Mouse (Mus musculus) limb, embryonic 14.5 days (tissue): ENCODE measurements around the gene Dnase1l1. TPM values are rescaled to one million over a fixed set of nuclear protein-coding genes. Genes with fewer than 3 reads are reported as not detected.
A peak's percentile ranks its signal among the peaks of the same experiment; 100 is the strongest.

Experiments used
- ATAC-seq: fragments of 200-750 bp; cut with Nextera tagmentation; 2 replicates; pipeline ENCODE4 v1.8.0; 2017; ENCODE audit warnings: low read depth, moderate number of reproducible peaks, moderate TSS enrichment; ENCODE audit not compliant: low FRiP score
- DNase-seq: peaks from one replicate; pipeline ENCODE4 v3.0.0-alpha.2; 2015; ENCODE audit warnings: low spot score
- H3K27ac ChIP-seq: fragments of 300-500 bp; sonication (generic); replicated peaks from 2 replicates; pipeline ENCODE4 v1.5.1; 2014; ENCODE audit warnings: low read depth, mild to moderate bottlenecking, low read length, moderate library complexity, mixed read lengths
- H3K27me3 ChIP-seq: fragments of 300-500 bp; sonication (generic); 2 replicates; pipeline ENCODE4 v1.6.1; 2014; ENCODE audit warnings: low read length, mixed read lengths; ENCODE audit not compliant: control insufficient read depth, insufficient read depth
- H3K36me3 ChIP-seq: fragments of 300-500 bp; sonication (generic); 2 replicates; pipeline ENCODE4 v1.6.1; 2014; ENCODE audit warnings: mild to moderate bottlenecking, low read length, moderate library complexity, mixed read lengths; ENCODE audit not compliant: control insufficient read depth, insufficient read depth
- H3K4me1 ChIP-seq: fragments of 300-500 bp; sonication (generic); 2 replicates; pipeline ENCODE4 v1.6.1; 2014; ENCODE audit warnings: antibody characterized with exemption, low read length, mixed read lengths; ENCODE audit not compliant: control insufficient read depth, insufficient read depth
- H3K4me2 ChIP-seq: fragments of 300-500 bp; sonication (generic); replicated peaks from 2 replicates; pipeline ENCODE4 v1.6.1; 2014; ENCODE audit warnings: low read depth, mild to moderate bottlenecking, low read length, moderate library complexity; ENCODE audit not compliant: severe bottlenecking
- H3K4me3 ChIP-seq: fragments of 300-500 bp; sonication (generic); replicated peaks from 2 replicates; pipeline ENCODE4 v1.5.1; 2014; ENCODE audit warnings: low read length
- H3K9ac ChIP-seq: fragments of 300-500 bp; sonication (generic); 2 replicates; pipeline ENCODE4 v1.6.1; 2014; ENCODE audit warnings: mild to moderate bottlenecking, low read depth, low read length, moderate library complexity; ENCODE audit not compliant: severe bottlenecking
- H3K9me3 ChIP-seq: fragments of 300-500 bp; sonication (generic); 2 replicates; pipeline ENCODE4 v1.6.1; 2016; ENCODE audit warnings: low read length; ENCODE audit not compliant: control insufficient read depth
- POLR2A ChIP-seq: fragments of 200-500 bp; IDR thresholded peaks from 2 replicates; pipeline ENCODE4 v1.8.0; 2012; ENCODE audit warnings: inconsistent platforms, mild to moderate bottlenecking, moderate library complexity, borderline replicate concordance; ENCODE audit not compliant: insufficient read depth, insufficient read length; ENCODE audit errors: extremely low read depth
- WGBS: fragments of 180-500 bp; shearing (Covaris S2); extraction: QIAGEN DNeasy Blood & Tissue Kit; methylation state at CpG from one replicate; pipeline ENCODE4 v1.1.7; 2014; 5-methylcytosine and 5-hydroxymethylcytosine counted together
- polyA plus RNA-seq, 2 experiments: library from polyadenylated mRNA; depleted of rRNA in 1 of 2; stranded (reverse) in 1 of 2; unstranded in 1 of 2; fragments of >200 nt; fragmentation: Nextera tagmentation in 1 of 2; extraction: Ambion mirVana in 1 of 2; gene quantifications; 2 replicates each; pipeline versions ENCODE4 v1.2.1 to v1.2.3; 2012 to 2014

Gene Dnase1l1
- polyA plus RNA-seq, 2 experiments: 12.8 to 24.3 TPM

DNA sequence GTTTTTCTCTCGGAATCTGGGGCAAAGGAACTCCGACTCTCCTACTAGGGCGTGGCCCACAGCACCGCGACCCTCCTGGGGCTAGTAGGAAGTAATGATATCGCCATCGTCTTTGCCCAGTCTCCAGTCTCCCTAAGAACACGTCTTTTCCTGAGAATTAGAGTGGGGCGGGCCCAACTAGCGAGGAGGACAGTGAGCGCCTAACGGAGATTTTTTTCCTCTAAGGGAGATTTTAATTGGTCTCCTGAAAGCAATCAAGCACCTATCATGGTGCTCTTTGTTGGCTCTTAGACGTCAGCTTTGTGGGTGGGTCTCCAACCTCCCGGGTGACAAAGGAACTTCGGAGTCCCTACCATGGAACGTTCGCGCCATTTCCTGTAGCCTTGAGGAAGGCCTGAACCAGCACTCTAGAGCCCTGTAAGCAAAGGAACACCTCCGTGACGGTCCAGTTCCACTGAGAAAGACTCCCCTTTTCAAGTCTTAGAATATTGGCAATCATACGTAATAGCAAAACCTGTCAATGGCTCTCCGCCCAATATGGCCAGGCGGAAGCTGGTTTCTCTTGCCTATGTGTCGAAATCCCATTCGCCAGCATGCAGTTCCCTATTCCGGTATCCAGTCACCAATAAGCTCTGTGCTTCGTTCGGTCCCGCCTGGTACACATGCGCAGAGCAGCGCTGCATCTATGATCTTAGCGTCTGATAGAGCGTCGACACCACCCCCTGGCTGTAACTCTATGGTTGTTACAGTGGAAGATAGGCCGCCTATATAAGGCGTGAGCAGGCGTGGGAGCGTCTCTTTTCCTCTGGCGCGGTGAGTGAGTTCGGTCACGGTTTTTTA, 11.9 kb downstream of the Dnase1l1 start, which contains the start of gene Rpl10:
Gene Rpl10, plus strand, starts transcription at position 751 of the 840 bp plus-strand sequence.
- H3K27me3 ChIP-seq: no peaks in the 10 kb centered on the region
- ATAC-seq (peak; percentile 93), DNase-seq (peak; percentile 94)
- WGBS: 18% methylated on average over 42 of the region's 42 CpGs
- no peaks in the 10 kb centered on the region for H3K9me3 ChIP-seq
- H3K4me1 ChIP-seq: no peaks in the 10 kb centered on the region
- peak within 1 kb of the TSS; percentile 53 for H3K4me2 ChIP-seq
- H3K4me3 ChIP-seq: peak within 1 kb of the TSS; percentile 53
- peak; percentile 97; the same call in 1 of the 2 replicates for TF ChIP-seq POLR2A
- H3K36me3 ChIP-seq: peaks cover 14% of the 10 kb centered on the region
- peak within 1 kb of the TSS; percentile 97 for H3K27ac ChIP-seq
- H3K9ac ChIP-seq: peak within 1 kb of the TSS; percentile 86

- WGBS: 22% methylated on average over 3 of the region's 3 CpGs
- no peak for TF ChIP-seq POLR2A
Observed at GRCm38 (mm10) chrX:74269736-74270061, 12.4 kb downstream of the Dnase1l1 start.

DNA sequence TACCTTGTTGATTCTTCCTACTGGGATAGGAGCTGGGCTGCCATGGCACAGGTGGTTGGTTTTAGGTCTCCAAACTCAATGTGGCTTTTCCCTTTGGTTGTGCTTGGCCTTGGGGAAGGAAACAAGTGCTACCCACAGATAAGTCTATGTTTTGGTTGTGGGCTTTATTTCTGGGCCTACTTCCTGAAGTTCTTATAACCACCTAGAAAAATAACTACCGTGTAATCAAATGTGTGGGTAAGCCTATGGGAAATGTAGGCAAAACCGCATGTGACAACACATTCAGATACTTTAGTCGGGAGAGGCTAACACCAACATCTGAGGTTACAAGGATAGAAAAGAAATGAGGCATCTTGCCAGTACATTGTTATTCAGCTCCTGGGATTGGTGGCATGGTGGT, 24.4 kb downstream of the Dnase1l1 start:
- no peaks in the 10 kb centered on the region for H3K27me3 ChIP-seq
- H3K9me3 ChIP-seq: no peaks in the 10 kb centered on the region
- peaks cover 24% of the 10 kb centered on the region for H3K36me3 ChIP-seq
- no peak overlapping the region for H3K9ac ChIP-seq
- H3K27ac ChIP-seq: no peak overlapping the region
- H3K4me3 ChIP-seq: no peak overlapping the region
- ATAC-seq (no peak), DNase-seq (no peak)
- WGBS: 93% methylated on average over 3 of the region's 3 CpGs
- H3K4me2 ChIP-seq: no peak overlapping the region
- no peak for TF ChIP-seq POLR2A
- no peaks in the 10 kb centered on the region for H3K4me1 ChIP-seq

More at GRCm38 (mm10) chrX:74269736-74270061, 12.4 kb downstream of the Dnase1l1 start:
- Histone ChIP-seq H3K4me3 (peak overlapping the region; percentile 53), H3K9me3 (no peaks in the 10 kb centered on the region), H3K36me3 (peaks cover 14% of the 10 kb centered on the region), H3K4me2 (peak overlapping the region; percentile 53), H3K4me1 (no peaks in the 10 kb centered on the region), H3K27ac (peak overlapping the region; percentile 97), H3K9ac (peak overlapping the region; percentile 61), H3K27me3 (no peaks in the 10 kb centered on the region)
- DNase-seq: no peak
- ATAC-seq: peak; percentile 17; the same call in 1 of the 2 replicates

GRCm38 (mm10) chrX:74254888-74255565, 27.1 kb downstream of the Dnase1l1 start:
- Histone ChIP-seq H3K27ac (peak overlapping the region; percentile 88), H3K4me1 (no peaks in the 10 kb centered on the region), H3K9me3 (no peaks in the 10 kb centered on the region), H3K27me3 (no peaks in the 10 kb centered on the region), H3K4me3 (peak overlapping the region; percentile 54), H3K4me2 (peak overlapping the region; percentile 54), H3K36me3 (peaks cover 24% of the 10 kb centered on the region), H3K9ac (peak overlapping the region; percentile 76)
- DNase-seq (no peak), ATAC-seq (no peak; the same call in 1 of the 2 replicates)
- WGBS: 28% methylated on average over 31 of the region's 31 CpGs
- TF ChIP-seq POLR2A: no peak

DNA sequence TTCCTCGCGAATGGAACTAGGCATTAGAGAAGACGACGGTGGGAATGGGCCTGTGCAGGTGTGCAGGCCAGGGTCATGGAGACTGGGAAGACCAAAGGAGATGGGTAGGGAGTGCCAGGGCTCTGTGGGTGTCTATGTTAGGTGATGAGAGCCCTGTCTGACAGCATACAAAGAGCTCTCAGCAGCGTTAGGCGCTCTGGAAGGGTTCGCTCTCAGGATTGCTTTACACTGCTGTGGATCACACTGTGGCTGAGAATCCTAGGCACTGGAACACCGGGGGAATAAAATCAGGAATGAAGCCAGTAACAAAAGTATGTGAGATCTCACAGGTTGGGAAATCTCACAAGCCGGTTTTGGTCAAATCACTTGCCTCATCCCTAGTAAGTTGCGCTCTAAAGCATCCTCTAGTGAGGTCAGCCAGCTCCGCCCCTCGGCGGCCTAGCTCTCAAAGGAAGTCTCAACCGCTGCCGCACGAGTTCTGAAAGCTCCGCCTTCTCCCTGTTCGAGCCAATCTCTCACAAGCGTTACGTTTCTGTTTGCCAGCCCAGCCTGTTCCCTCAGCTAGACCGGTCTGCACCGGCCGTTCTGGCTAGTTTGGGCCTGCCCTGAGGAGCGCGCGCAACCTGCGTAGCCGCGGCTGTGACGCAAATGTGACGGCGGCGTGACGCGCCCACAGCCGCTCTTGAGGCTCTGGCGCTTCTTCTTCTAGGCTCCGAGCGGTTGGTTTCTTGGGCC, 27.8 kb downstream of the Dnase1l1 start, which contains the start of gene Emd:
Gene Emd, plus strand, starts transcription at position 535 of the 735 bp plus-strand sequence.
- Histone ChIP-seq H3K36me3 (peaks cover 24% of the 10 kb centered on the region), H3K27ac (peak within 1 kb of the TSS; percentile 88), H3K9me3 (no peaks in the 10 kb centered on the region), H3K4me2 (peak within 1 kb of the TSS; percentile 54), H3K4me1 (no peaks in the 10 kb centered on the region), H3K9ac (peak within 1 kb of the TSS; percentile 76), H3K27me3 (no peaks in the 10 kb centered on the region), H3K4me3 (peak within 1 kb of the TSS; percentile 54)
- 33% methylated on average over 35 of the region's 39 CpGs for WGBS
- TF ChIP-seq POLR2A: no peak
- ATAC-seq (peak; percentile 97), DNase-seq (peak; percentile 91)
